Mouse (Mus musculus) intestine, postnatal 0 days (tissue): ENCODE measurements around the gene Fsip1. TPM values are rescaled to one million over a fixed set of nuclear protein-coding genes. Genes with fewer than 3 reads are reported as not detected.

ENCODE experiments used
- ATAC-seq: fragments of 200-750 bp; cut with Nextera tagmentation; 2 replicates; pipeline ENCODE4 v1.8.0; 2017; ENCODE audit warnings: mild to moderate bottlenecking, moderate TSS enrichment, moderate library complexity
- H3K27ac ChIP-seq: fragments of 300-500 bp; sonication (generic); 2 replicates; pipeline ENCODE4 v1.5.1; 2014; ENCODE audit warnings: mild to moderate bottlenecking, low read depth, low read length, moderate library complexity
- H3K27me3 ChIP-seq: fragments of 300-500 bp; sonication (generic); replicated peaks from 2 replicates; pipeline ENCODE4 v1.6.1; 2014; ENCODE audit warnings: low read length, mixed read lengths; ENCODE audit not compliant: control insufficient read depth, insufficient read depth
- H3K36me3 ChIP-seq: fragments of 300-500 bp; sonication (generic); 2 replicates; pipeline ENCODE4 v1.6.1; 2014; ENCODE audit warnings: mild to moderate bottlenecking, moderate library complexity; ENCODE audit not compliant: control insufficient read depth, insufficient read depth
- H3K4me1 ChIP-seq: fragments of 300-500 bp; sonication (generic); replicated peaks from 2 replicates; pipeline ENCODE4 v1.6.1; 2014; ENCODE audit warnings: antibody characterized with exemption, low read length, mixed read lengths; ENCODE audit not compliant: control insufficient read depth, insufficient read depth
- H3K4me2 ChIP-seq: fragments of 300-500 bp; sonication (generic); replicated peaks from 2 replicates; pipeline ENCODE4 v1.6.1; 2014; ENCODE audit warnings: low read depth, mild to moderate bottlenecking, moderate library complexity
- H3K4me3 ChIP-seq: fragments of 300-500 bp; sonication (generic); 2 replicates; pipeline ENCODE4 v1.5.1; 2014; ENCODE audit warnings: low read depth, low read length
- H3K9ac ChIP-seq: fragments of 300-500 bp; sonication (generic); 2 replicates; pipeline ENCODE4 v1.6.1; 2014; ENCODE audit warnings: mild to moderate bottlenecking, low read depth, low read length
- H3K9me3 ChIP-seq: fragments of 300-500 bp; sonication (generic); 2 replicates; pipeline ENCODE4 v1.6.1; 2016; ENCODE audit warnings: mixed run types; ENCODE audit not compliant: control insufficient read depth
- CTCF ChIP-seq: sonication (generic); IDR thresholded peaks from 2 replicates; pipeline ENCODE4 v1.5.1; 2016; ENCODE audit warnings: low read depth, mild to moderate bottlenecking, control low read depth, antibody characterized with exemption, moderate library complexity
- WGBS: fragments of 180-500 bp; shearing (Covaris S2); extraction: QIAGEN DNeasy Blood & Tissue Kit; methylation state at CpG from one replicate; pipeline ENCODE4 v1.1.7; 2014; 5-methylcytosine and 5-hydroxymethylcytosine counted together
- polyA plus RNA-seq: library from polyadenylated mRNA; unstranded; fragments of >200 nt; fragmentation: Nextera tagmentation; extraction: Ambion mirVana; gene quantifications from 2 replicates; pipeline ENCODE4 v1.2.1, GENCODE M21; 2015

The Fsip1 gene
- polyA plus RNA-seq, 1 experiment from 2014 or later: 0.13 TPM

DNA sequence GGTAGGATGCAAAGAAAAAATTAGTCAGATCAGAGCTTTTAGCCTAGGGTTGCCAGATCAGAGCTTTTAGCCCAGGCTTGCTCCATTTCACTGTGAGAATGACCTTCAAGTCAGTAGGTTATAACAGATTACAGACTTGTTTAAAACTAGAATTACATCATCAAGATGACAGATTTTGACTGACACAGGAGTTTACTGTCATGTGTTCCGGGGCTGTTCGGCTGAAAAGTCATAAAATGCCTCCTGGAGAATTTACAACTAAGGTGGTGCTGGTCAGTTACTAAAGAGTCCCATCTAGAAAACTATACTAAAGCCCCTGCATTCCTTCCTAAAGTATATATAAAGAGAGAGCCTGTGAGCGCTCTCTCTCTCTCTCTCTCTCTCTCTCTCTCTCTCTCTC, 128.5 kb downstream of the Fsip1 start:
- 32% methylated on average over 3 of the region's 3 CpGs for WGBS

DNA sequence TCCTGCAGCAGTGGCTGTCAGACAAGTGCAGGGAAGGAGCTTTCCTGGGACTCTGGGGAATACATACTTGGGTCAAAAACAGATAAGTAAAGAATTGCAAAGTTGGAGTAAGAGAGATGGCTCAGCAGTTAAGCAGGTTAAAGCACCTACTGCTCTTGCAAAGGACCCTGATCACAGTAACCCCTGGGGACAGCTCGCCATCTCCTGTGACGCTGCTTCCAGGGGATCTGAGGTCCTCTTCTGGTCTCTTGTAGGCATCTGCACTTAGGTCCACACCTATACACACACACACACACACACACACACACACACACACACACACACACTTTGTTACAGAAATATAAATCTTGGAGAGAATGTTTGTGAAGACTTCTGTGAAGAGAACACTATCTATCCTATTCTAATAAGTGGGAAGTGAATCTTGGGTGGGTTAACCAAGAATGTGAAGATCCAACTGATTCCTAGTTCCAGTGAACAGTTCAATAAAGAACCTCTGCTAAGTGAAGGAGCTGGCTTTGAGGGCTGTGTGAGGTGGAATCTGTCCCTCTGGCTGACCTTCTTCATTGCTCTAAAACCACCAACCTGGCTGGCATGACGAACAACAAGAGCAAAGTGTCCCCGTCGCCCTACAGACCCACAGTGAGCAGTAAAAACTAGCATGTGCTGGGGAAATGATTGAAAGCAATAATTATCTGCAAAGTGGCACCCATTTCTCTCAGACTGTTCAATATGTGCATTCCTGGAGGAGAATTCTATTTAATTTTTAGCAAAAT, 129.1 kb downstream of the Fsip1 start:
- no peak for TF ChIP-seq CTCF
- H3K9me3 ChIP-seq: no peaks in the 10 kb centered on the region
- no peak overlapping the region for H3K9ac ChIP-seq
- no peaks in the 10 kb centered on the region for H3K4me1 ChIP-seq
- H3K27ac ChIP-seq: no peak overlapping the region
- ATAC-seq: no peak
- H3K27me3 ChIP-seq: no peaks in the 10 kb centered on the region
- peaks cover 18% of the 10 kb centered on the region for H3K36me3 ChIP-seq
- H3K4me3 ChIP-seq: no peak overlapping the region
- 83% methylated on average over 5 of the region's 5 CpGs for WGBS
- no peak overlapping the region for H3K4me2 ChIP-seq

More for the DNA sequence above, 128.5 kb downstream of the Fsip1 start:
- peaks cover 12% of the 10 kb centered on the region for H3K36me3 ChIP-seq
- H3K4me1 ChIP-seq: no peaks in the 10 kb centered on the region
- H3K9me3 ChIP-seq: no peaks in the 10 kb centered on the region
- 0 out of 2 replicates have a peak, but pooled peaks have one; percentile 22 for ATAC-seq
- H3K4me3 ChIP-seq: no peak overlapping the region
- no peak for TF ChIP-seq CTCF
- H3K27ac ChIP-seq: no peak overlapping the region
- H3K27me3 ChIP-seq: no peaks in the 10 kb centered on the region
- H3K4me2 ChIP-seq: no peak overlapping the region
- H3K9ac ChIP-seq: no peak overlapping the region

DNA sequence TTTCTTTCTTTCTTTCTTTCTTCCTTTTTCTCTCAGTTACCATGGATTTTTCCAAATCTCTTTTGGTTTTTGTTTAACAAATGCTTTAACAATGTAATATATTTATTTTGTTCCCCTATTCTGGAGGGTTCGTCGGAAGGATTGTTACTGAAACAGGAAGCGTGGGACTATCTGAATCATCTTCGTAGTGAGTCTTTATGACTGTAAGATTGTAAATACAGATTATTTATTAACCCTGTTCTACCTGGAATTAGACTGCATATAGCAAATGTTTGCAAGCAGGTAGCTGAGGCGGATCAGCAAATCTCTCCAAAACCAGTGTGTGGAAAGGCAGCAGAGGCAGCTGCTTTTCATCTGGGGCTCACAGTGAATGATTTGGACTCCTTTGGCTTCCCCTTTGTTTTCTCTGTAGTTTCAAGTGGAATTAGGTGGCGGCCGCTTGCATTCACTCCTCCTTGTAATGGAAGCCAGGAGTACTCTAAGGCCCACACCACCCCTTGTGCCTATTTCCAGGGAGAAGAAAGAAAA, 130.8 kb downstream of the Fsip1 start:
- no peak for ATAC-seq
- Histone ChIP-seq H3K36me3 (peaks cover 32% of the 10 kb centered on the region), H3K4me1 (no peaks in the 10 kb centered on the region), H3K4me3 (no peak overlapping the region), H3K9ac (no peak overlapping the region), H3K4me2 (no peak overlapping the region), H3K27ac (no peak overlapping the region), H3K9me3 (no peaks in the 10 kb centered on the region), H3K27me3 (no peaks in the 10 kb centered on the region)
- 40% methylated on average over 7 of the region's 7 CpGs for WGBS
- no peak for TF ChIP-seq CTCF

DNA sequence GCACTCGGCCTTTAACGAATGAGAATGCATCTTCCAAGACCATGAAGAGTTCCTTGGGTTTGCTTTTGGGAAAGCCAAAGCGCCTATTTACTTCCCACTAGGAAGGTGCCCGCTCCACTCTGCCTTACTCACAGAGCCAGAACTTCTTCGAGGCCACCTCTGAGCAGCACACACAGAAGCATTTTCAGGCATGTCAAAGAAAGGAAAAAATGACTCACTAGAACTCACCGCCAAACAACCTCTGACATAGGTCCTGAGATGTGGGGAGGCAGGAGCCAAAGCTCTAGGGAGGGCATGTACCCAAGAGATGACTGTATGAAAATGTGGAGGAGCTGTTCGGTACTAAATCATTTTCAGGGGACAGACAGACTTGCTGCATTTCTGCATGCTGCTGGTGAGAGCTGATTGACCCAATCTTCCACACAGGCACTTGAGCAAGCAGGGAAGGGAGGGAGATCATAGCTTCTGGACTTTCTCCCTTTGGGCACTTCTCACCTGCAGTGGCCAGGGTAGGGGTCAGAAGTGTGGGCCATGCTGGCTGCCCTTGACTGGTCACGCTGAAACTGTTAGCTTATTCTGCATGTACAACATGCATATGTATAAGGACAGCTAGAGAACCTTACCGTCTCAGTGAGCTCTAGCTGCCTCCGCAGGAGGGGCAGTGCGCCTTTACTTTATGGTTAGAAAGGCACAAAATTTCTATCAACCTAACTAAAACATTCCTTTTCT, 131.4 kb downstream of the Fsip1 start:
- no peaks in the 10 kb centered on the region for H3K9me3 ChIP-seq
- H3K4me3 ChIP-seq: no peak overlapping the region
- no peak overlapping the region for H3K4me2 ChIP-seq
- H3K36me3 ChIP-seq: peaks cover 38% of the 10 kb centered on the region
- no peak for ATAC-seq
- no peak for TF ChIP-seq CTCF
- no peaks in the 10 kb centered on the region for H3K4me1 ChIP-seq
- WGBS: 69% methylated on average over 11 of the region's 11 CpGs
- H3K27me3 ChIP-seq: no peaks in the 10 kb centered on the region
- no peak overlapping the region for H3K27ac ChIP-seq
- H3K9ac ChIP-seq: no peak overlapping the region

DNA sequence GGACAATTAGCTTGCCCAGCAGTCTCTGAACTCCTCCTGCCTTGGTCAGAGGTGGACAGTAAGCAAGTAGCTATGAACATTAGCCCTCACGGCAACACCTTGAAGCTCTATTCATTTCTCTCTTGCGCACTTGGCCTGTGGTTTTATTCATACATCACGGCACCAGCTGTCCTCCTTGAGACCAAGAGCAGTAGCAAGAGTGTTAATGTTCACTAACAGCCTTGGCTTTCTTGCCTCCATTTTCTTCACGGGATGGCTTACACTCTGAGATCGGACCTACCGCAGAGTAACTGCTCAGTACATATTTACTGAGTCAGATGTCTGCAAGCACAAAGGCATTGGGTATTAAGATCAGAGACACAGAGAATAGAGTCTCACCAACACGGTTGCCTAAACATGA, 132.3 kb downstream of the Fsip1 start:
- Histone ChIP-seq H3K4me2 (no peak overlapping the region), H3K4me3 (no peak overlapping the region), H3K9me3 (no peaks in the 10 kb centered on the region), H3K9ac (no peak overlapping the region), H3K27me3 (no peaks in the 10 kb centered on the region), H3K27ac (no peak overlapping the region), H3K4me1 (no peaks in the 10 kb centered on the region), H3K36me3 (peaks cover 47% of the 10 kb centered on the region)
- WGBS: 74% methylated on average over 7 of the region's 7 CpGs
- ATAC-seq: no peak
- no peak for TF ChIP-seq CTCF

DNA sequence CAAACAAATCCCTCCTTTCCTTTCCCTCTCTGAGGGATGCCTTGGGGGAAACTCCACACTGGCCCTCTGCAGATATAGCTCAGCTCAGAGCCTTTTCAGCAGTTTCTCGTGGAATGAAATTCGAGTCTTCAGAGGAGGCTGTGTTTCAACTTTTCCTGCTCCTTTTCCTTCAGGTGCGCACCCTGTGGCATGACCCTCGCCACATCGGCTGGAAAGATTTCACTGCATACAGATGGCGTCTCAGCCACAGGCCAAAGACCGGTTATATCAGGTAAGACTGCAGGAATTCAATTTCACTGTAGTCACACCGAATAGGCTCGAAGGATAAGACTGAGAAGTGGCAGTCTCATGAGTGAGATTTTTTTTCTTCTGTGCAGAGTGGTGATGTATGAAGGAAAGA, 133.0 kb downstream of the Fsip1 start:
- TF ChIP-seq CTCF: no peak
- ATAC-seq: no peak
- no peaks in the 10 kb centered on the region for H3K27me3 ChIP-seq
- H3K4me3 ChIP-seq: no peak overlapping the region
- no peaks in the 10 kb centered on the region for H3K4me1 ChIP-seq
- 91% methylated on average over 9 of the region's 9 CpGs for WGBS
- H3K4me2 ChIP-seq: no peak overlapping the region
- H3K9ac ChIP-seq: no peak overlapping the region
- H3K36me3 ChIP-seq: peaks cover 54% of the 10 kb centered on the region
- H3K27ac ChIP-seq: no peak overlapping the region
- H3K9me3 ChIP-seq: no peaks in the 10 kb centered on the region
